Mouse (Mus musculus): ENCODE data around the gene Anks1b.
A peak's percentile ranks its signal among the peaks of the same experiment; 100 is the strongest.

Anks1b gene

DNA sequence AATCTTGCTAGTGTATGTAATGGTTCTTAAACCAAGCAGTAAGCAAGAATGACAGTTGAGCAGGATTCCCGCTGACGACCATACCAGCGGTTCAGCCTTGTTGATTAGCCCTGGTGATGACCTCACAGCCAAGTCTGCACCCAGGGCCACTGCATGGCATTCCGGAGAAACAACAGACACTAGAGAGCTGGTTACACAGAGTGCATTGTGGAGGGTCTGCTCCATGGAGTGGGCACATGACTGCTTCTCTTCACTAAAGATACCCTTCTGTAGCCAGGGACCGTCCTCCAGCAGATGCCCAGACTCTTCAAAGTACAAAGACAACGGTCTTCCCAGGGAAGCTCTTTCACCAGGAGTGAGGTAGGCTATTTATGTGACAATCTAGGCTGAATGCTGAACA lies 1118.9 kb downstream of the Anks1b start:
- DNase-seq (ENCODE audit: extremely low read depth, low read depth, low spot score) = no peak

DNA sequence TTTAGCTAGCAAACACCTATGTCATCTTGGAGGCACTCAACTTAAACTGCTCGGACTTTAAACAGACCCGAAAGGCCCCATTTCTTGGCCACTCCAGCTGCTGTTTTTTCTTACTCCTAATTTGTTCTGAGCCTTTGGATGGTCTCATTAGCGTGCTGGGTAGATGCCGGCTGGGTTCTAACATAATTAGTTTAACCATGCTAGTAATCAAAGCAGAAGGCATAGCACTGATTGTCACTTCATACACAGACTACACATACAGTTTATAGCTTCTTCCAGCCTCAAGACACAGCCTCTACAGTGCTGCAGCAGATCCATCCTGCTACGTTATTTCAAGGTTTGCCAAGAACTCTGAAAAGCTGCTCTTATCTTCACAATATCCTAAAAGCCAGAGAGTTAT lies 1120.6 kb downstream of the Anks1b start:
- DNase-seq (ENCODE audit: extremely low read depth, low read depth, low spot score) = no peak

GRCm38 (mm10) chr10:90999899-91000298 lies 1126.6 kb downstream of the Anks1b start:
- DNase-seq (ENCODE audit: extremely low read depth, low read depth, low spot score) = peak; percentile 1

DNA sequence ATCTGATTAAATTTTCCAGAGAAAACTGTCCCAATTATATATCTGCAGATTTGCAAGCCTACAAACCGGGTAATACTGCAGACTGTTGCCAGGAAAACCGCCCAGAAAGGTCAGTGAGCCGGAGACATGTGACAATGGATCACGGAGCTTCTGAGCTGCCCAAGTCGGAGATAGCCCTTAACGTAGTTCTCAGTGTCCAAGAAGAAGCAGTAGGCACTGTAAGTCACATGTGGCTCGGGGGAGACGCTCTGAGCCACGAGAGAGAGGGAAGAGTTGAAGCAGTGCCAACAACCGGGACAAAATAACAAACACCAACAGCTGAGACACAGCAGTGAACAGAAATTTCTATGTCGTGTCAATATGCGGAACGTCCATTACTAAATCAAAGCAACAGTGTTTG lies 1128.1 kb downstream of the Anks1b start:
- no peak for DNase-seq (ENCODE audit: extremely low read depth, low read depth, low spot score)

DNA sequence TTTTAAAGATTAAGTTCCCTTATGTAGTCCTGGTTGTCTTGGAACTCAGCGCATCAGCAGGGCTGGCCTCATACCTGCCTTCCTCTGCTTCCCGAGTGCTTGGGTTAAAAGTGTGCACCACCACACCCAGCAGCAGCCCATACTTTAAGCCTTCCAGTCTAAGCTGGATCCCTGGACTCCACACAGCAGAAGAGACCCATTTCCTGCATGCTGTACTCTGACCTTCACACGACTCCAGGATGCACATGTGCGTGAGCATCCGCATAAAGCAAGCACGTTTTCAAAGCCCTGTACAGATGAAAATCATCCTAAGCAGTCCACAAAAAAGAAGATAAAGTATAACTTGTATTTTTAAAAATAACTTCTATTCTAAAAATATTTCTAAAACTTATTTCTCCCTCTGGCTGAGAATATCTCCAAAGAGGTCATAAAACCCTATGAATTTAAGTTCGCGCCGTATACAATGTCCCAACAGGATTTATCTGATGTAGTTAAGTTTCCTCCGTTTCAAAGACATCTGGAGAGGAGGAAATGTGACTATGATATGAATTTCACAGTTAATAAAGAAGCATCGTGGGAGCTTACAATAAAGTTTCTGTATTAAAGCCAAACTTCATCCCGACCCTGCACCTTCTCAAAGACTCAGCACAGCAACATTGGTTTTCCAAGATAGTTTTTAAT lies 1132.7 kb downstream of the Anks1b start:
- DNase-seq (ENCODE audit: extremely low read depth, low read depth, low spot score) = no peak
